Mouse (Mus musculus) left cerebral cortex, adult 11 months (tissue): Measurements from ENCODE around the gene Sec11a.
A peak's percentile ranks its signal among the peaks of the same experiment; 100 is the strongest.

ENCODE experiments used
- DNase-seq: peaks from one replicate; pipeline ENCODE4 v3.0.0; 2022; ENCODE audit warnings: low spot score

The Sec11a gene

GRCm38 (mm10) chr7:80857181-80857580 lies 90.4 kb downstream of the Sec11a start:
- DNase-seq: peak; percentile 70

GRCm38 (mm10) chr7:80855316-80855715 lies 92.3 kb downstream of the Sec11a start:
- no peak for DNase-seq
